Mouse (Mus musculus): ENCODE results near the gene Ankrd16. TPM values are rescaled to one million over a fixed set of nuclear protein-coding genes. Genes with fewer than 3 reads are reported as not detected.

Ankrd16 gene
- polyA plus RNA-seq, 1 experiment: 50.4 TPM

DNA sequence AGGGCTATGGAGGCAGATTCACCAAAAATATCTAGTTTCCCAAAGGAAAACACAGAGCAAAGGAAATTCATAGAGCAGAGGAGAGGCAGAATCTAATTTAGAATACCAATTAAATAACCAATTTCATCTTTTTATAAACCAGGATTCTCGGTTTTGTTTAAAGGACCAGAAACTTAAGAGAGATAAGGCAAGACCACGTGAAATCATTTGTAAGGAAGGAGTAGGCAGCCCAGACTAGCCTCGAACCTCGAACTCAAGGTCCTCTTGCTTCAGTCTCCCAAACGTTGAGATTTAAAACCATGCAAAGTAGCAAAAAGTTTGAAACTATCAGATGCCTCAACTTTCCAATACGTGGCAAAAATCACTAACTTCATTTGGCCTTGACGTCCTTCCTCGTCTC is 1.3 kb upstream of the Ankrd16 start:
- 34% methylated on average over 8 of the region's 8 CpGs for WGBS
- H3K4me3 ChIP-seq (ENCODE audit: insufficient read depth, low read depth, low read length): peak overlapping the region; percentile 88
- DNase-seq: no peak
- H3K36me3 ChIP-seq (ENCODE audit: control insufficient read depth, insufficient read depth, low read length): no peaks in the 10 kb centered on the region
- TF ChIP-seq POLR2A (IDR thresholded peaks at IDR 0.05; ENCODE audit: low read depth, low read length): no peak
- TF ChIP-seq CTCF (conservative IDR thresholded peaks at IDR 0.05; ENCODE audit: insufficient read depth, insufficient read length, low read depth, low read length): no peak
- H3K27me3 ChIP-seq (replicated peaks; ENCODE audit: control insufficient read depth, insufficient read depth, low read length): no peaks in the 10 kb centered on the region
- H3K4me1 ChIP-seq (ENCODE audit: control insufficient read depth, insufficient read depth, low read length): peaks cover 16% of the 10 kb centered on the region
- H3K27ac ChIP-seq (ENCODE audit: insufficient read depth, low read depth, low read length): peak overlapping the region; percentile 67

GRCm38 (mm10) chr2:11778087-11778823 is 579 bp downstream of the Ankrd16 start:
- TF ChIP-seq POLR2A (IDR thresholded peaks at IDR 0.05; ENCODE audit: low read depth, low read length) (no peak), CTCF (conservative IDR thresholded peaks at IDR 0.05; ENCODE audit: insufficient read depth, insufficient read length, low read depth, low read length) (no peak)
- H3K36me3 ChIP-seq (ENCODE audit: control insufficient read depth, insufficient read depth, low read length): no peaks in the 10 kb centered on the region; the same call in 1 of the 2 replicates
- DNase-seq: peak; percentile 92
- no peaks in the 10 kb centered on the region for H3K27me3 ChIP-seq (replicated peaks; ENCODE audit: control insufficient read depth, insufficient read depth, low read length)
- H3K4me1 ChIP-seq (ENCODE audit: control insufficient read depth, insufficient read depth, low read length): peaks cover 16% of the 10 kb centered on the region
- H3K27ac ChIP-seq (ENCODE audit: insufficient read depth, low read depth, low read length): peak overlapping the region; percentile 85
- peak overlapping the region; percentile 63 for H3K4me3 ChIP-seq (ENCODE audit: insufficient read depth, low read depth, low read length)
- under 1% methylated on average over 43 of the region's 43 CpGs for WGBS

GRCm38 (mm10) chr2:11784159-11784558 is 6.5 kb downstream of the Ankrd16 start:
- no peak for TF ChIP-seq POLR2A (IDR thresholded peaks at IDR 0.05; ENCODE audit: low read depth, low read length)
- H3K36me3 ChIP-seq (ENCODE audit: control insufficient read depth, insufficient read depth, low read length): peaks cover 3% of the 10 kb centered on the region
- 88% methylated on average over 6 of the region's 6 CpGs for WGBS

DNA sequence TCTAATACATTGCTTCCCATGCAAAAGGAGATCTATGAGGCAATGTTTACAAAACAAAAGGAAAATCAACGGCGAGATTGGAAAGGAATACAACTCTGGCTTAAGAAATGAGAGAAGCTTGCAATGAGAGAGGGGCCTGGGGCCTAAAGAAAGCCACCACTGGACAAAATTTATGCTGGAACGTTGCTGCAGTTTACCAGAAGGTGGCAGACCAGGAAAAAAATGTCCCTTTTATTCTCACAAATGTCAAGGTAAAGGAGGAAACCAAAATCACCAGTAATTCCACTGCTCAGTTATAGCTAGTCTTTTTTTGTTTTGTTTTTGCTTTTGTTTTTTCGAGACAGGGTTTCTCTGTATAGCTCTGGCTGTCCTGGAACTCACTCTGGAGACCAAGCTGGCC is 17.0 kb downstream of the Ankrd16 start:
- Histone ChIP-seq H3K27me3 (replicated peaks; ENCODE audit: control insufficient read depth, insufficient read depth, low read length) (no peaks in the 10 kb centered on the region), H3K27ac (ENCODE audit: insufficient read depth, low read depth, low read length) (no peak overlapping the region), H3K36me3 (ENCODE audit: control insufficient read depth, insufficient read depth, low read length) (peaks cover 1% of the 10 kb centered on the region), H3K4me3 (ENCODE audit: insufficient read depth, low read depth, low read length) (no peak overlapping the region), H3K4me1 (ENCODE audit: control insufficient read depth, insufficient read depth, low read length) (no peaks in the 10 kb centered on the region)
- no peak for DNase-seq
- TF ChIP-seq POLR2A (IDR thresholded peaks at IDR 0.05; ENCODE audit: low read depth, low read length): no peak
- TF ChIP-seq CTCF (conservative IDR thresholded peaks at IDR 0.05; ENCODE audit: insufficient read depth, insufficient read length, low read depth, low read length): no peak
- WGBS: 71% methylated on average over 4 of the region's 4 CpGs

More at GRCm38 (mm10) chr2:11784159-11784558, 6.5 kb downstream of the Ankrd16 start:
- Histone ChIP-seq H3K27me3 (replicated peaks; ENCODE audit: control insufficient read depth, insufficient read depth, low read length) (no peaks in the 10 kb centered on the region), H3K4me1 (ENCODE audit: control insufficient read depth, insufficient read depth, low read length) (peaks cover 5% of the 10 kb centered on the region; the same call in 1 of the 2 replicates), H3K27ac (ENCODE audit: insufficient read depth, low read depth, low read length) (no peak overlapping the region), H3K4me3 (ENCODE audit: insufficient read depth, low read depth, low read length) (no peak overlapping the region)
- no peak for DNase-seq

GRCm38 (mm10) chr2:11797930-11798364 is 20.3 kb downstream of the Ankrd16 start:
- TF ChIP-seq CTCF (conservative IDR thresholded peaks at IDR 0.05; ENCODE audit: insufficient read depth, insufficient read length, low read depth, low read length) (no peak), POLR2A (IDR thresholded peaks at IDR 0.05; ENCODE audit: low read depth, low read length) (no peak)
- no peaks in the 10 kb centered on the region for H3K36me3 ChIP-seq (ENCODE audit: control insufficient read depth, insufficient read depth, low read length)
- H3K27me3 ChIP-seq (replicated peaks; ENCODE audit: control insufficient read depth, insufficient read depth, low read length): no peaks in the 10 kb centered on the region
- H3K27ac ChIP-seq (ENCODE audit: insufficient read depth, low read depth, low read length): no peak overlapping the region
- 59% methylated on average over 5 of the region's 5 CpGs for WGBS
- no peak overlapping the region for H3K4me3 ChIP-seq (ENCODE audit: insufficient read depth, low read depth, low read length)
- no peak for DNase-seq
- no peaks in the 10 kb centered on the region for H3K4me1 ChIP-seq (ENCODE audit: control insufficient read depth, insufficient read depth, low read length)

- DNase-seq: no peak
- H3K36me3 ChIP-seq (ENCODE audit: control insufficient read depth, insufficient read depth, low read length): no peaks in the 10 kb centered on the region
- no peak overlapping the region for H3K4me3 ChIP-seq (ENCODE audit: insufficient read depth, low read depth, low read length)
- H3K27me3 ChIP-seq (replicated peaks; ENCODE audit: control insufficient read depth, insufficient read depth, low read length): no peaks in the 10 kb centered on the region
- H3K27ac ChIP-seq (ENCODE audit: insufficient read depth, low read depth, low read length): no peak overlapping the region
- WGBS: 79% methylated on average over 2 of the region's 2 CpGs
- TF ChIP-seq CTCF (conservative IDR thresholded peaks at IDR 0.05; ENCODE audit: insufficient read depth, insufficient read length, low read depth, low read length): no peak
- no peak for TF ChIP-seq POLR2A (IDR thresholded peaks at IDR 0.05; ENCODE audit: low read depth, low read length)
- H3K4me1 ChIP-seq (ENCODE audit: control insufficient read depth, insufficient read depth, low read length): no peaks in the 10 kb centered on the region
Measured at GRCm38 (mm10) chr2:11801299-11801930, 23.7 kb downstream of the Ankrd16 start.

Other genes with a start within 250 kb of the Ankrd16 start
- gene Pfkfb3, start 223.8 kb upstream of the Ankrd16 start, polyA plus RNA-seq (2012; rRNA removed): 18.3 and 22.2 TPM in 2 replicates
- gene Rbm17, start 173.7 kb upstream of the Ankrd16 start, polyA plus RNA-seq (2012; rRNA removed): 41.3 and 48.7 TPM in 2 replicates
- not detected in 2 replicates for gene Gm17490, start 151.6 kb upstream of the Ankrd16 start, polyA plus RNA-seq (2012; rRNA removed)
- gene Il2ra, start 135.1 kb upstream of the Ankrd16 start, polyA plus RNA-seq (2012; rRNA removed): 0.14 and 0.42 TPM in 2 replicates
- gene Il15ra, start 72.6 kb upstream of the Ankrd16 start, polyA plus RNA-seq (2012; rRNA removed): 22.4 and 22.5 TPM in 2 replicates
- gene Fbh1, start 294 bp upstream of the Ankrd16 start, polyA plus RNA-seq (2012; rRNA removed): 53.6 and 67.5 TPM in 2 replicates

Data from kidney, adult 2 months (tissue).